Mouse (Mus musculus) cerebellum, adult 11 months (tissue): Measurements from ENCODE around the gene Trpc4.

Source experiments
- DNase-seq: peaks from one replicate; pipeline ENCODE4 v3.0.0; 2022

Gene Trpc4

DNA sequence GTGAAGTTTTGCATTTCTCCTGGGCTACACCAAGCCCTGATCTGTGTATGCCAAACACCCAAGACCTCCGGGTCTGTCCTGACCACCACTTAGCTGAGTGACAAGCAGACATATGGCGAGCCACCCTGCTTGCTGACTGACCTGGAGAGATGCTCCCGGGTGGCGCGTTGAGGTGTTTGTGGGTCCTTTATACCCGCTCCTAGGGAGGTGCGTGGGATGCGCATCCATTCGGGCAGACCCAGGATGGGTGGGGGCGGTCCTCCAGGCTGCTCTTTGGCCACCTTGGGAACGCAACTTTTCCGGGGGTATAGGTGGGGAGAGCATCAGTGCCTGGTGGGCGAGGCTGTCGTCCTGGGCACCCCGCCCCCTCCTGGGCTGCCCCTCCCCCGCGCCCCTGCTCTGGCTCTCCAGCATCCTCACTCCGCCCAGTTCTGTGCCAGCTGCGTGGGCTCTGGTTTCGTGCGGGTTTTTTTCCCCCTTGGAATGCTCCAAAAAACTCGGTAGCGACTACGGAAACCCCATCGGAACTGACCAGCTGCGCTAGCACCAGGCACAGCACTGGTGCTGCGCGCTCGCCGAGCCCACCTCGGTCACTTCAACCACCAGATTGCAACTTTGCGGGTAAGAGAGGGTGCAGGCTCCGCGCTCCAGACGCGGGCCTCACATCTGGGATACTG is at the start of gene Trpc4:
Trpc4 (plus strand) TSS at position 397 of the 677 bp plus-strand sequence.
- DNase-seq: no peak

DNA sequence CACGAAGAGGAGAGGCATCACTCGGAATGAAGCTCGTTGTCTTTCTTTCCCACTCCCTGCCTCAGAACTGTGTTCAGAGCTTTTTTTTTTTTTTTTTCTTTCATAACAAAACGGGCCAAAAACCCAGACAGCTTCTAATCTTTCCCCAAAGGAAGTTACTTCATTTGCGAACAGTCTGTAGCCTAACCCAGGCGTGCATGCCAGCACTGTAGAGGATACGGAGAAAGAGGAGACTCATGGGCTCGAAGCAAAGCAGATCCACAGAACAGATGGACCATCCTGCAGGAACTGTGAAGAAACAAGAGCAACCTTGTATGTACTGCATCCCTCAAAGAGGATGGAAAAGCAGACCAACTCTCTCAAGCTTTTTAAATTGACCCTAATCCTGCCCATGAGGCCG is 44.3 kb upstream of the Trpc4 start:
- no peak for DNase-seq

DNA sequence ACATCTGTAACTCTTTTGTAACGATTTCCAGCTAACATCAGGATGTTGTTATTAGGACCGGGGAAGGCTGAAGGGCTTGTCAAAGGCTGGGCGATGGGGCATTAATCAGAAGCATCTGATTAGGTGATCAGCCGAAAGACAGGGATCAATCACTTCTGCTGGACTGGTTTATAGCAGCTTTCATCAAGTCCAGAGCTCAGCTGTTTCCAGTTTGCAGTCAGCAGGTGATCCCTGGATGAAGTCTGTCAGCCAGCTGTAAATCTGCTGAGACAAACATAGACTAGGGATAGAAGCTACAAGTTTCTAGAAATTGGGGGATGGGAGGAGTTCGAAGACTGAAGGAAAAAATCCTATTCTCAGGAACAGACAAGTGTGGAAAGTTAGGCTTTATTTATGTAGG is 20.5 kb upstream of the Trpc4 start:
- no peak for DNase-seq

DNA sequence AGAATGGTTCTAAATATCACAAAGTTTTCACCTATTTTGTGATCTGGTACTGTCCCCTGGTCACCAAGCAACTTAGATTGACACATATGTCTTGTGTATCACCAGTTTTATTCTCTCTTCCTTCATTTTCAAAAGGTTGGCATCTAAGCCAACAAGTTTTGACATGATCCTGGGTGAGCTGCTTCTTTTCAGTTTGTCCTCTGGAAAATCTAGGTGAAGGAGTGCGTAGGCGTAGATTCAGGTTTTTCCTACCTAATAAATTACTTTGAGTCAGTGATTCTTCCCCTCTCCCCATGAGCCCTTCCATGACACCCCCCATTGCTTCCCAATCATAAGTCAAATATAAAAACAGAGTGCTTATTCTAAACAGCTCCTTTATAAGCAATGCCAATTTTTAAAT is 14.5 kb upstream of the Trpc4 start:
- no peak for DNase-seq

DNA sequence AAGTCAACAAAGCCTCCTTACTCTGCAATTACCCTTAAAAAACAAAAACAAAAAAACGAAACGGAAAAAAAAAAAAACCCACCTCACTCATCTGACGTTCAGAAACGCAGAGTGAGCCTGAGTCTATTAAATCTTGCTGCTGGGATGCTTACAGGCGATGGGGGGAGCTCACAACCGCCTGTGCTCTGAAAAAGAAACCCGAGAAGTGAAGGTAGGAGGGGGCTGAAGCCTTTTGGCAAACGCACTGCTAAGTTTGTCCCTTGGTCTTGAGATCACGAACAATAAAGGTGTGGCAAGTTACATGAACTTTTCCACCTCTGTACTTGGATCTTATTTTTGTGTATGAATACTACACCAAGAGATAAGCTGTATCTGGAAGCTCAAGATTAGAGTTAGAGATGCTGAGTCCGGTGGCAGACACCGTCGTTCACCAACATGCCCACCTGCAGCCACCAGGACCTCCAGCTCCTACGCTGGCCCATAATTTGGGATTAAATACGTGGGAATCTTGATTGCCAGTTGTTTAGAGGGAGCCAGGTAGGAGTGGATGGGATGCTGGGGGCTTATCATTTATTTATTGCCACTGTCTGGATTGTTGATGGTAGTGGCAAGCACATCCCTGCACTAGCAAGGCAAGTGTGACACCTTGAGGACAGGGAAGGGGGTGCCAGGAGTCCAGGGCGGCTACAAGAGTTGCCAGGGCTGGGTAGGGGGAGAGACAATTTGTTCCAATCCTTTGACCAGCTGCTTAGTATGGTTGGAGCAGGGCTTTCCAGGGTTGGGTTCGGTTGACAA is 794 bp upstream of the Trpc4 start:
- no peak for DNase-seq

DNA sequence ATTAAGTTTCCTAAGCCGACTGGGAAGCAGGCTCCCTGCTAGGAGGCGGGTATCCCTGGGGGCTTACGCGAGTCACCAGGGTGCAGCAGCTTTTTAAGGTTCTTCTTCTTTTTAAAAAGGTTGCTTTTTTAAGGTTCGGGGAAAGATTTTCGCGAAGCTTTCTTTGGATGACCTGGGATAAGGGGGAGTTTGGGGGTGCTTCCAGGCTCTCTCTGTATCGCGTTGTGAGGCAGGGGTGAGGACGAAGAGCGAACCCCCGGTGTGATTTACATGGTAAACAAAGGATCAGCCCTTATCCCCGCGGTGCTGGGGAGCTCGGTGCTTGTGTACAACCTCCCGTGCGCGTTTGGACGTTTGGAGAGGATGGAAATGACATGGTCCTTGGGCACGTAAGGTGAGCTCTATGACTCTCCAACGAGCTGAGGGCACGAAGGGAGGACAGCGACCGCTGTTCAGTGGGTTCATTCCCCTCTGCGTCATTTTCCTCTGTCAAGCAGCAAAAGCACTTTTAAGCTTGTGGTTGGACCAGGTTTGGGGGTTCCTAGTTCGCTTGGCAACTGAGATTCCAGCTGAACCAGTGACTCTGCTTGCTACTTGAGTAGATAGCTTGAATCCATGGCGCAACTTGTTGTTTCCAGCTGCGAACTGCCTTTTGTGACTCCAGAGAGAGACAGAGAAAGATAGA is 623 bp downstream of the Trpc4 start:
- no peak for DNase-seq

DNA sequence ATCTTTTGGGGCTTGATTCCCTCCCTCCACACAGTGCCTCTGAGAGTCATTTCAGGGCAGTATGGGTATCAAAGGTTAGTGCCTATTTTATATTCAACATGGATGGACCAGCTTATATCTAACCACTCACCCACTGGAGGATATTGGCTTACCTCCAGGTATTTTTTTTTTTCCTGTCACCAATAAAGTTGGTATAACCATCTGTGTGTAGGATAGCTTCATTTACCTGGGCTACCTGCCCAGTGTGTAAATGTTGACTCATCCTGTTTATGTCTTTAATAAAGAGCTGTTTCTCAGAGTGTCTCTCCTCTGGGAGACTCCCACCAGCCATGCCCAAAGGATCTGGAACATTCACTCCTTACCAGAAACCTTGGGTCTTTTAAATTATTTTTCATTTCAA is 14.9 kb downstream of the Trpc4 start:
- DNase-seq: no peak

DNA sequence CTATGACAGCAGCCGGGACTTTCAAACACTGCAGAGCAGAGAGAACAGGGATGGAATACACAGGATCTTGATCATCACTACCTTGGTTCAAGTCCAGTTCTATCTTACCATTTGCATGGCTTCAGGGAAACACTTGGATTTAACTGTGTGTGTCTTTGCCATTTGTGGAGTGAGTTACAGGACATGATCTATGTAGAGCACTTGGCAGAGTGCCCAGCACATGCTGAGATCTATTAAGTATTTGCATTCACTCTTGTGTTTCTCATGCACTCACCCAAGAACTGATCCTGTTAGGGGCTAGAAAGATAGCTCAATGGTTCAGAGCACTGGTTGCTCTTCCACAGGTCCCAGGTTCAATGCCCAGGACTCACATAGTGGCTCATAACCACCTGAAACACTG is 21.5 kb downstream of the Trpc4 start:
- DNase-seq: no peak

DNA sequence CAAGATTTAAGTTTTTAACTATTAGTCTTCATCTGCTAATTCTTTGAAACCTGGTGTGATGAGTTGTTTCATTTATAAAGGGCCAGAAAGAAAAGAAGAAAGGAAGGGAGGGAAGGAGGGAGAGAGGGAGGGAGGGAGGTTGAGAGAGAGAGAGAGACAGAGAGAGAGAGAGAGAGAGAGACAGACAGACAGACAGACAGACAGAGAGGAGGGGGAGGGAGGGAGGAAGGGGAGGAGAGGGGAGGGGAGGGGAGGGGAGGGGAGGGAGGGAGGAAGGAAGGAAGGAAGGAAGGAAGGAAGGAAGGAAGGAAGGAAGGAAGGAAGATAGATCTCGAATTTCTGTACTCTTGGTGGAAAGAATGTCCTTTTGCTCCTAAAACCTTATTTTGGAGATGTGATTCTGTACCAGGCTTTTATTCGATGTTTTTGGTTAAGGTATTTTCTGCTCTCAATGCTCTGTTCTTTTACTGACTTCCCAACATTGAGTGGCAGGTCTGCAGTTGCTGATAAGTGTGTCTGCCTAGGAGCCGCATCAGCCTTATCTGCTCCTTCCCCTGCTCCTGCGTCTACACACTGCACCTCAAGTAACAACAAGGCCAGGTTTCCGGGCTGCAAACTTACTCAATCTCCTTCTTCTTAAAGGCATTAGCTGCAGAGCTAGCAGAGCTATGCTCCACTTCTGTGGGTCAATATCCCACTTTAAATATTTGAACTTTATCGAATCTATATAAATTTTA is 35.3 kb downstream of the Trpc4 start:
- no peak for DNase-seq

DNA sequence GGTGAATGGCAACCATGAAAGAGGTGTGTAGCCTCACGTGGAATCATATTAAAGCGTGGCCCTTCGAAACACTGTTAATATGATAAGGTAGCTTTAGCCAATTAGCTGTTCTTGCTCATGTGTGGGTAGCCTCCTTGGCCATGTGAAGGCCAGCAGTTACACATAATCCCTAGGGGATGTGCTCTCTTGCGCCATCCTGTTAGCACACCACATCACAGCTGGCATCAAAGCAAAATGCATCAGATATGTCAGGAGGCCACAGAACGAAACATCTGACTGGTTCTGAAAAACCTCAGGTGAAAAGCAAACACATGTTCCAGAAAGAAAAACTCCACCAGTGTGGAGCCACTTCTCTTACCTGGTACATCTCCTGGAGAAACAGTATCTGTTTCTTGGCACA is 45.4 kb downstream of the Trpc4 start:
- DNase-seq: no peak

DNA sequence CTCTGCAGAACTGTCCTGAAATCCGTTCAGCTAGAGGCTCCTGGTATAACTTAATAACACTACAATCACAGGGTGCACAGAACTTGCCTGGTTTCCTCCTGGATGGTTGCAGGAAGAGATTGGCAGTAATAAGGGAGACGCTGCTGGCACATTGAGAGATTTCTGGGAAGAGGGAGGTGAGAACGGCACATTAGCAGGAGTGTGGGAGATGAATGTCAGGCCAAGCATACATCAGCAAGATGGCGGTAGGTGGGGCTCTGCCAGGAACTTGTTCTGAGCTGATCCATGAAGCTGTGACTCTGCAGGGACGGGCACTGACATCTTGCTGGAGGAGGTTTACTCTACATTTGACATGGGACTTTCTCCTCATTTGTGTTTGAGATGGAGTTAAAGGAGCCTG is 48.6 kb downstream of the Trpc4 start:
- no peak for DNase-seq

DNA sequence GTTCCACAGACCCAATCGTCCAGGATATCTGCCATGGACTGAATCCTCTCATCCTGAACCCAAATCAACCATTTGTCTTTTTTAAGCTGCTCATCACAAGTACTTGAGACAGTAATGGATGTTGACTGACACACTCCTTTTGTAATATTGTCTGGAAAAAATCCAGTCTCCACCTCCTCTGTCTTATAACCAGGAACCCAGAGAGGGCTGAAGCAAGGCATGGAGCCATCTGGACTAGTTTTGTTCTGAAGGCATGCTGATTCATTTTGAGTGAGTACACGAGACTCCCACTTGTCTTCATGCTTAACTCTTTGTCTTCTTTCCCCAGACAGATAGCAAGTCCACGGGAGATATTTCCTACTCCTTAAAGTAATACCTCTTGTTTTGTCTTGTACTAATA is 54.3 kb downstream of the Trpc4 start:
- no peak for DNase-seq

DNA sequence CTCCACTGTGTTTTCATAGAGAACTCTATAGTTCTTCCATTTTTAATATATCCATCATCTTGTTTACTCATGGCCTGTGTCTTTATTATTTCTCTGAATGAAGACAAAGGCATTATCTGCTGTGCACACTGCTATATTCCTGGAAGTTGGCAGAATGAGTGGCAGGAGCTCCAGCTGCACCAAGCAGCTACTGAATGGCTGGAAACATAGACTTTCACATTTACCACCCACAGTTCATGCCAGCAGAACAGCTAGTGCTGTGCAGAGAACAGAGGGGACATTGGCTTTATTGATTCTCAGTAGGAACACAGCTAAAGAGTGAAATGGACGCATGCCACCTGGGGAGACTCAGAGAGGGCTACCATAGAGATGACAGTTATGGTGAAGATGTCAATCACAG is 55.6 kb downstream of the Trpc4 start:
- no peak for DNase-seq

DNA sequence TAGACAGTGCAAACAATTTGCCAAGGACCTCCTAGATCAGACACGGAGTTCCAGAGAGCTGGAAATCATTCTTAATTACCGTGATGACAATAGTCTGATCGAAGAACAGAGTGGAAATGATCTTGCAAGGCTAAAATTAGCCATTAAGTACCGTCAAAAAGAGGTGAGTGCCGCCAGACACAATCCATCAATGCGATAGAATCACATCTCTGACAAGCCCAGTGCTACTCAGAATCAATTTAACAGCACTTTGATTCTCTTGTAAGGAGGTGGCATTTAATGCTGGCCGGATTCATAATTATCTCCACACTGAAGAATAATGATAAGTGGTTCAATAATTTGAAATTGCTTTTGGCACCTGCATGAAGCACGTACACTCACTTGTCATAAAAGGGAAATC is 66.7 kb downstream of the Trpc4 start:
- no peak for DNase-seq

DNA sequence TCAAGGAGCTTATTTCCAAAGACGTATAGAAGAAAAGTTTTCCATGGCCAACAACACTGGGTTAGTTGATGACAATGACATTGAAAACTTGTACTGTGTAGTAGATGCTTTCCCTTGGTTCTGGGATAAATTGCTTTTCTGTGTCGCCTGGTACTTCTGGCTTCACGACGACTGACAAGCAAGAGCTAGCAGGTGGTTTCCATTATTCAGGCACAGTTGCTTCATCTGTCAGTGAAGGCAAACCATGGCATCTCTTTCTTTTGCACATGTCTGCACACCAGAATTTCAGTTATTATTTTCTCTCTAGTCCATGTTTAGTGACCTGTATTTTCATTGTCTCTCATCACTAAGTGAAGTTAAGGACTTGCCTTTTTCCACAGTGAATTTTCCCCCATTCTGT is 72.6 kb downstream of the Trpc4 start:
- DNase-seq: no peak

DNA sequence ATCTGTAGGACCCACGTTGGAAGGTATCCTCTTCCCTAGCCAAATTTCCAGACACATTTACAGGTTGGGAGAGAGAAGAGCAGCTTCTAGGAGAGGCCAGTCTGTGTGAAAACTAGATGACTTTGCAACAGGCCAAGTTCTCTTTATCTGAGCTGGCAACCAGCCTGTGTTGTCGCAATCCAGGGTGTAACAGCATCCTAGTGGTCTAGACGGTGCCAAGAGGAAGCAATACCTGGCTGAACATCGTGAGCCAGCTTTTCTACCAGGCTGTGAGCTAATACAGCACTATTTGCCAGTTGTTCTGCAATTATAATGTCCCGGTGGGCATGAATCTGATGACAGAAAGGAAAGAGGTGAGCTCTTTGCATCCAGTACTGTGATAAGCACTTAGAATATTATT is 83.1 kb downstream of the Trpc4 start:
- DNase-seq: no peak

DNA sequence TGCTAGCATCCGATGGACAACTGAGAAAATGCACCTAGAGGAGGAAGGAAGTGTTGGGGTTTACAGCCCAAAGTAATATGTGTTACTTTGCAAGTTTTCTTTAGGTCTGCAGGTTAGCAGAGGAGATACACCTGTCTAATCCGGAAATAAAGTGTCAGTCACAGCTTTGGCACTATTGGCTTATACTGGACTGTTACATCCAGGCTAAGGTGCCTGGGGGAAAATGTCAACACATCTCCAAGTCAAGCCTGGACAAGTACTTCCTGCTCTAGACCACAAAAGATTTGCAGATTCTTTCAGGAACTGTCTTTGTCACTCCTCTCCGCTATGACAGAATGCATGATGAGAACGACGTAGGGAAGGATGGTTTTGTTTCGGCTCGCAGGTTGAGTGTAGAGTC is 83.6 kb downstream of the Trpc4 start:
- no peak for DNase-seq

DNA sequence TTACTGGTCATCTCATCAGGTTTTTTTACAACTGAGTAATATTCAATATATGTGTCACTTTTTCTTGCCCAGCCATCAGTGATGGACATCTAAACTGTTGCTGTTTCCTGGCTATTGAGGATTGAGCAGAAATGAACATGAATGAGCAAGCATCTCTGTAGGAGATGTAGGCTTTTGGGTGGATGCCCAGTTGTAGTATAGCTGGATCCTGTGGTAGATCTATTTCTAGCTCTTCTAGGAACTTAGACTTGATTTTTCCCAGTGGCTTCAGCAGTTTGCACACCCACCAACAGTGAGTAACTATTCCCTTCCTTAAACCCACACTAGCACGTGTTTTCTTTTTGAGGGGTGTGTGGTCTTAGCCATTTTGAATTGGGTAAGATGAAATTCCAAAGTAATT is 87.3 kb downstream of the Trpc4 start:
- no peak for DNase-seq

DNA sequence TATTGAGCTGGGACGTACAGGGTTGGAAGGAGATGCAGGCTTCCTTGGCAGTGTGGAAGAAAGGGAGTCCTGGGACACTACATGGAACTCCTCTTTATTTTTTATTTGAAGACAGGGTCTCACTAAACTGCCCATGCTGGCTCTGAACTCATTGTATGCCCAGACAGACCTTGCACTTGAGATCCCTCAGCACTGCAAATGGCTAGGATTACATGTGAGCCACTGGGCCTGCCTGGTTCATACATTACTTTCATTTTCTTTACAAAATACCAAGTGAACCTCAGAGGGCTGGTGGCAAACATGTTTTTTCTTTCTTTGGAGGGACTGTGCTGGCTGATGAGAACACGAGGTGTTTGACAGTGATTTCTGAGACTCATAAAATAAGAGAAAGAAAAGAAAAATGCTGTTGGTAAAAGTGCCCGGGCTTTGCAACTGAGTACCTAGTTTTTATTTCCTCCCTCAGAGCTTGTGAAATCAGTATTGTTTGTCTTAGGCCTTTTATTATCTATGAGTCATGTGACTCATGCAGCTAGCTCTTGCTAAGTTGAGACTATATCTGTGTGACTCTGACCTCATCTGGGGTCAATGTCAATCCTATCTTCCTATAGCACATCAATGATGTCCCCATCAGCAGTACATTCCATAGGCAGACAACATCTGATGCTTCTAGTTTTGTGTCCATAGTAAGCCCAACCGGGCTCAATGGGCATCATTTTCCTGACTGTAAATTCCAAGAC is 89.1 kb downstream of the Trpc4 start:
- DNase-seq: no peak

DNA sequence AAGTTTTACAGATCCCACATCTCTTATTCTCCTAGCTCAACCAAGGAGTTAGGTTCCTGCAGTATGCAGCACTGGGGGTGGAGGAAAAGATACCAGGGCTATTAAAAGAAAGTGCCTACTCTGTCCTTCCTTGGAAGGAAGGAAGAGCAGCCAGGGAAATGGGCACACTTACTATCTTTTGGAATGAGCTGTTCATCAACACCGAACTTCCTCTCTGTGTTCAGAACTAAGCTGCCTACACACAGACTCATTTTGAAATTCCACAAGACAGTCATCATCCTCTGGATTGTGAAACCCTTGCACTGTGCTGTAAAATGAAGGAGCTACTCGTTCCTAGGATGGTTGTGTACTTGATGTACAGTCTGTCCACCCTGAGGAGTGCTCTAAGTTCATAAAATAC is 90.6 kb downstream of the Trpc4 start:
- DNase-seq: no peak

DNA sequence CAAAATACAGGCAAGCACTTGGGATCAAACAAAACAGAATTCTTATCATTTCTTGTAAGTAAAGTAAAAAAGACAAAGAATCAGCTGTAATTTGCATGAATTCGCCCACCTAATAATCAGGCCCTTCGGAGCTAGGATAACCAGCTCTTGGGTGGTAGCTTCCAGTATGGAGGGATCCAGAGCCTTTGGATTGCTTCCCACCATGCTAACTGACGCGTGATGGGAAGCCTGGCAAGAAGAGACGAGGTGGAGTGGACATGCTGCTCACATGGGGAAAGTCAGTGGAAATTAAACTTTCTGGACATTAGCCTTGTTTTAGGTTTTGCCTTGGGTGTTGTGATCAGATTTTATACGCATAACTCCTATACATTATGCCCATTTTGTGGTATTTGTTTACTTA is 93.5 kb downstream of the Trpc4 start:
- no peak for DNase-seq

DNA sequence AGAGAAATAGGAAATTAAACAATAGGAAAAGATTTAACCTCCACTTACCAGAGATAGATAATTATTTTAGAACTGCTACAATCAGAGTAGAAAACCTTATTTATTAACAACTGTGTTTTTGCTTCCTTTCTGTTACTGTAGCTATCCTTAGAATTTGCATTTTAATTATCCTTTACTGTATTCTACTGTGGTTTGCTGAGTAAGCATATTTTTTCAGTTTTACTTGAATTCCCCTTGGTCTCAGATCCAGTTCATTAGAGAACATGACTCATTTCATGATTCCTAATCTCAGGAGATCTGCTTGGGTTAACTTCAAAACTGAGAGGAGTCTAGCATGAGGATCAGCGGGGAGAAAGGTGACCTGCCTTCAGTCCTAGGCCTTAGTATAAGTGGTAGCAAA is 111.1 kb downstream of the Trpc4 start:
- no peak for DNase-seq

DNA sequence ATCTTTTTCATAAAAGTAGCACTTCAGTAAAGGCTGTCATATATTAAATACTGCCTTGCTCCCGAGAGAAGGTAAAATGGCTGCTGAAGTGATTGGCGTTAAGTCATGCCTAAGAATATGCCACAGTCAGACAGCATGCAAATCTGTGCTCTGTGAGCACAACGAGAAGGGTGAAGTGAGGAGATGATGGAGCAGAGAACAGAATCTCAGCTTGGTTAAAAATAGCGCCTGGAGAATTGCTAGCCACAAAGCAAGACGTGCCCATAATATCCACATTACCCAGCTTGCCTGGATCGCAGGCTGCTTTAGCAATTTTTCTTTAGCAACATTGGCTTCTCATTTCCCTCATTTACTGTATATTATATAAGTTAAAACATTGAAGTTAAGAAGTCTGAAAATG is 113.3 kb downstream of the Trpc4 start:
- DNase-seq: no peak
